Mouse (Mus musculus) CD8-positive naive resting alpha-beta T cell, adult 2 months (primary cell): ENCODE data around the gene Hoxc6.

Experiments used
- DNase-seq, 2 experiments: peaks; one replicate each; pipeline ENCODE4 v3.0.0; 2022; ENCODE audit warnings: low read depth in 2 of 2, low spot score in 2 of 2

The Hoxc6 gene

GRCm38 (mm10) chr15:103010847-103011555 is 12.9 kb downstream of the Hoxc6 start:
- no peak for DNase-seq

GRCm38 (mm10) chr15:103011928-103012486 is 13.9 kb downstream of the Hoxc6 start:
- no peak for DNase-seq

- no peak for DNase-seq
These were observed 15.4 kb downstream of the Hoxc6 start for GRCm38 (mm10) chr15:103013238-103013984.

- no peak for DNase-seq
These were observed 16.3 kb downstream of the Hoxc6 start for GRCm38 (mm10) chr15:103014166-103015008.

GRCm38 (mm10) chr15:103015009-103015399 is 16.9 kb downstream of the Hoxc6 start:
- no peak for DNase-seq

- no peak for DNase-seq
These were observed 17.5 kb downstream of the Hoxc6 start for GRCm38 (mm10) chr15:103015406-103016166.

- no peak for DNase-seq
These were observed 20.6 kb downstream of the Hoxc6 start, which contains the start of gene Hoxc4 for GRCm38 (mm10) chr15:103018636-103019035. Hoxc4 (plus strand) TSS chr15:103018934.

GRCm38 (mm10) chr15:103020899-103021418 is 22.9 kb downstream of the Hoxc6 start:
- DNase-seq, result no peak

GRCm38 (mm10) chr15:103021544-103021943 is 23.5 kb downstream of the Hoxc6 start:
- DNase-seq, result no peak

GRCm38 (mm10) chr15:103024131-103024530 is 26.1 kb downstream of the Hoxc6 start:
- DNase-seq, result no peak

- no peak for DNase-seq
These were observed 29.5 kb downstream of the Hoxc6 start for GRCm38 (mm10) chr15:103027266-103028235.

- DNase-seq, result no peak
These were observed 31.0 kb downstream of the Hoxc6 start for GRCm38 (mm10) chr15:103028916-103029512.

GRCm38 (mm10) chr15:103030142-103030541 is 32.1 kb downstream of the Hoxc6 start:
- no peak for DNase-seq

- no peak for DNase-seq
These were observed 34.1 kb downstream of the Hoxc6 start for GRCm38 (mm10) chr15:103032167-103032566.

- DNase-seq, result no peak
These were observed 34.9 kb downstream of the Hoxc6 start for GRCm38 (mm10) chr15:103032646-103033575.

- DNase-seq, result no peak
These were observed 36.2 kb downstream of the Hoxc6 start for GRCm38 (mm10) chr15:103034043-103034806.
